Mouse (Mus musculus) heart, embryonic 16.5 days (tissue): Measurements from ENCODE around the gene Hoxa11. TPM values are rescaled to one million over a fixed set of nuclear protein-coding genes. Genes with fewer than 3 reads are reported as not detected.

ENCODE experiments used
- ATAC-seq: fragments of 200-750 bp; cut with Nextera tagmentation; replicated peaks from 2 replicates; pipeline ENCODE4 v1.8.0; 2017; ENCODE audit warnings: moderate number of reproducible peaks; ENCODE audit not compliant: insufficient read depth, low FRiP score; ENCODE audit errors: extremely low read depth
- H3K27ac ChIP-seq: fragments of 300-500 bp; sonication (generic); 2 replicates; pipeline ENCODE4 v1.5.1; 2014; ENCODE audit warnings: mild to moderate bottlenecking, low read length, control low read depth, moderate library complexity
- H3K27me3 ChIP-seq: fragments of 300-500 bp; sonication (generic); 2 replicates; pipeline ENCODE4 v1.6.1; 2014; ENCODE audit warnings: low read length, mixed read lengths; ENCODE audit not compliant: control insufficient read depth, insufficient read depth
- H3K36me3 ChIP-seq: fragments of 300-500 bp; sonication (generic); 2 replicates; pipeline ENCODE4 v1.6.1; 2014; ENCODE audit not compliant: control insufficient read depth, insufficient read depth
- H3K4me1 ChIP-seq: fragments of 300-500 bp; sonication (generic); 2 replicates; pipeline ENCODE4 v1.6.1; 2014; ENCODE audit warnings: low read length, mixed read lengths; ENCODE audit not compliant: control insufficient read depth, insufficient read depth
- H3K4me2 ChIP-seq: fragments of 300-500 bp; sonication (generic); 2 replicates; pipeline ENCODE4 v1.6.1; 2014; ENCODE audit warnings: low read depth, mild to moderate bottlenecking, control low read depth, low read length
- H3K4me3 ChIP-seq: fragments of 300-500 bp; sonication (generic); 2 replicates; pipeline ENCODE4 v1.5.1; 2014; ENCODE audit warnings: mild to moderate bottlenecking, control low read depth, low read length
- H3K9ac ChIP-seq: fragments of 300-500 bp; sonication (generic); 2 replicates; pipeline ENCODE4 v1.6.1; 2014; ENCODE audit warnings: low read length, control low read depth
- H3K9me3 ChIP-seq: fragments of 300-500 bp; sonication (generic); replicated peaks from 2 replicates; pipeline ENCODE4 v1.6.1; 2016; ENCODE audit warnings: low read length; ENCODE audit not compliant: control insufficient read depth
- WGBS: fragments of 180-500 bp; shearing (Covaris S2); extraction: QIAGEN DNeasy Blood & Tissue Kit; methylation state at CpG from one replicate; pipeline ENCODE4 v1.1.7; 2014; 5-methylcytosine and 5-hydroxymethylcytosine counted together
- polyA plus RNA-seq: library from polyadenylated mRNA; unstranded; fragments of >200 nt; fragmentation: Nextera tagmentation; extraction: Ambion mirVana; gene quantifications from 2 replicates; pipeline ENCODE4 v1.2.1, GENCODE M21; 2015

Gene Hoxa11
- polyA plus RNA-seq, 1 experiment from 2014 or later = not detected

GRCm38 (mm10) chr6:52219234-52219942 lies 26.2 kb downstream of the Hoxa11 start:
- Histone ChIP-seq H3K9ac (no peak overlapping the region), H3K36me3 (no peaks in the 10 kb centered on the region), H3K27me3 (peaks cover 98% of the 10 kb centered on the region), H3K27ac (no peak overlapping the region), H3K4me1 (peaks cover 11% of the 10 kb centered on the region), H3K4me2 (no peak overlapping the region), H3K4me3 (no peak overlapping the region), H3K9me3 (no peaks in the 10 kb centered on the region)
- 44% methylated on average over 9 of the region's 9 CpGs for WGBS
- no peak for ATAC-seq

GRCm38 (mm10) chr6:52218643-52219215 lies 26.9 kb downstream of the Hoxa11 start:
- Histone ChIP-seq H3K27me3 (peaks cover 98% of the 10 kb centered on the region), H3K27ac (no peak overlapping the region), H3K9me3 (no peaks in the 10 kb centered on the region), H3K4me3 (no peak overlapping the region), H3K4me2 (no peak overlapping the region), H3K4me1 (peaks cover 11% of the 10 kb centered on the region), H3K36me3 (no peaks in the 10 kb centered on the region), H3K9ac (no peak overlapping the region)
- WGBS = 19% methylated on average over 14 of the region's 14 CpGs
- no peak for ATAC-seq

- peak overlapping the region; percentile 53; the same call in 1 of the 2 replicates for H3K4me2 ChIP-seq
- no peak for ATAC-seq
- H3K27ac ChIP-seq = no peak overlapping the region
- WGBS = 9% methylated on average over 23 of the region's 23 CpGs
- peaks cover 13% of the 10 kb centered on the region for H3K4me1 ChIP-seq
- no peak overlapping the region for H3K9ac ChIP-seq
- H3K27me3 ChIP-seq = peaks cover 99% of the 10 kb centered on the region
- H3K9me3 ChIP-seq = no peaks in the 10 kb centered on the region
- no peak overlapping the region for H3K4me3 ChIP-seq
- no peaks in the 10 kb centered on the region for H3K36me3 ChIP-seq
These were observed 27.5 kb downstream of the Hoxa11 start for GRCm38 (mm10) chr6:52217895-52218642.

- H3K9ac ChIP-seq = no peak overlapping the region
- WGBS = under 1% methylated on average over 25 of the region's 25 CpGs
- ATAC-seq = no peak
These were observed 28.2 kb downstream of the Hoxa11 start for GRCm38 (mm10) chr6:52217459-52217768.

GRCm38 (mm10) chr6:52216691-52217458 lies 28.7 kb downstream of the Hoxa11 start:
- Histone ChIP-seq H3K27me3 (peaks cover 98% of the 10 kb centered on the region), H3K36me3 (no peaks in the 10 kb centered on the region), H3K9me3 (no peaks in the 10 kb centered on the region), H3K27ac (no peak overlapping the region), H3K4me2 (peak overlapping the region; percentile 53), H3K4me1 (peaks cover 15% of the 10 kb centered on the region), H3K4me3 (peak overlapping the region; percentile 42), H3K9ac (no peak overlapping the region)
- 2% methylated on average over 60 of the region's 60 CpGs for WGBS
- ATAC-seq = no peak

More at GRCm38 (mm10) chr6:52217459-52217768, 28.2 kb downstream of the Hoxa11 start:
- Histone ChIP-seq H3K36me3 (no peaks in the 10 kb centered on the region), H3K4me2 (peak overlapping the region; percentile 53), H3K27ac (no peak overlapping the region), H3K27me3 (peaks cover 98% of the 10 kb centered on the region), H3K4me1 (peaks cover 15% of the 10 kb centered on the region), H3K9me3 (no peaks in the 10 kb centered on the region), H3K4me3 (peak overlapping the region; percentile 42)

GRCm38 (mm10) chr6:52215771-52216535 lies 29.7 kb downstream of the Hoxa11 start:
- WGBS = 5% methylated on average over 30 of the region's 30 CpGs
- Histone ChIP-seq H3K9me3 (no peaks in the 10 kb centered on the region), H3K4me3 (no peak overlapping the region), H3K27me3 (peaks cover 99% of the 10 kb centered on the region), H3K4me1 (peaks cover 13% of the 10 kb centered on the region), H3K4me2 (no peak overlapping the region), H3K27ac (no peak overlapping the region), H3K36me3 (no peaks in the 10 kb centered on the region), H3K9ac (no peak overlapping the region)
- no peak for ATAC-seq

GRCm38 (mm10) chr6:52215070-52215469 lies 30.5 kb downstream of the Hoxa11 start:
- H3K27ac ChIP-seq = no peak overlapping the region
- no peaks in the 10 kb centered on the region for H3K36me3 ChIP-seq
- no peak overlapping the region for H3K9ac ChIP-seq
- peaks cover 98% of the 10 kb centered on the region for H3K27me3 ChIP-seq
- WGBS = 14% methylated on average over 3 of the region's 3 CpGs
- no peaks in the 10 kb centered on the region for H3K9me3 ChIP-seq
- ATAC-seq = no peak
- peaks cover 13% of the 10 kb centered on the region for H3K4me1 ChIP-seq
- H3K4me2 ChIP-seq = no peak overlapping the region
- H3K4me3 ChIP-seq = no peak overlapping the region

- no peak for ATAC-seq
- WGBS = 19% methylated on average over 5 of the region's 5 CpGs
- peaks cover 13% of the 10 kb centered on the region for H3K4me1 ChIP-seq
- H3K4me3 ChIP-seq = no peak overlapping the region
- no peak overlapping the region for H3K27ac ChIP-seq
- no peaks in the 10 kb centered on the region for H3K9me3 ChIP-seq
- no peak overlapping the region for H3K9ac ChIP-seq
- no peak overlapping the region for H3K4me2 ChIP-seq
- H3K36me3 ChIP-seq = no peaks in the 10 kb centered on the region
- H3K27me3 ChIP-seq = peaks cover 98% of the 10 kb centered on the region
These were observed 31.3 kb downstream of the Hoxa11 start for GRCm38 (mm10) chr6:52214271-52214670.
